Mouse (Mus musculus) heart, adult 9 months (tissue): ENCODE data around the gene Pfkp.

Source experiments
- DNase-seq, 2 experiments: peaks; one replicate each; pipeline ENCODE4 v3.0.0; 2022; ENCODE audit warnings: low spot score in 2 of 2

Gene Pfkp

GRCm38 (mm10) chr13:6613690-6614445, 34.7 kb downstream of the Pfkp start:
- DNase-seq: no peak

DNA sequence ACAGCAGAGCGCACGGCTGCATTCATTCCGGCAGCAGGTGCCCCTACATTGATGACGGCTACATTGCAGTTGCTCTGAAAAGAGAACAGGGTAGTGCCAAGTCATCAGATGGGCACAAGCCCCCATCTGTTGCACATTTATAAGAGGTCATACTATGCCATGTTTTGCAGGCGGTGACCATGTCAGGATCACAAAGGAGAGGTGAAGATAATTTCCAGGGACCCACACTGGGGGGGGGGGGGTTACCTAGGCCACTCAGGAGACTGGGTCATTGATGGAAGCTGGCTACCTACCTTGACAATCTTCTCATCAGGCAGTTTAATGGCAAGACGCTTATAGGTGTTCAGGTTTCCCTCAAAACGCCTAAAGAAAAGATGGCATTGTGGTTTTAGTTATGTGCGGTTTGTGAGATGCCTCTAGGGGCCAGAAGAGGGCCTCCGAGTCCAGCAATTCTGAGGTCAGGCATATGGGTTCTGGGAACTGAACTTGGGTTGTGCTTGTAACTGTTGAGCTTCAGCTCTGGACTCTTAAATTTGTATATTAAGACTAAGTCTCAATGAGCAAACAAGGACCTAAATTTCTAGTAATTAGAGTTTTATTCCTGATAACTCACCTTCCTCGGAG, 45.7 kb downstream of the Pfkp start:
- no peak for DNase-seq

- no peak for DNase-seq
Observed at GRCm38 (mm10) chr13:6601676-6602075, 46.9 kb downstream of the Pfkp start.

- DNase-seq: no peak
Observed at GRCm38 (mm10) chr13:6600626-6601025, 48.0 kb downstream of the Pfkp start.

DNA sequence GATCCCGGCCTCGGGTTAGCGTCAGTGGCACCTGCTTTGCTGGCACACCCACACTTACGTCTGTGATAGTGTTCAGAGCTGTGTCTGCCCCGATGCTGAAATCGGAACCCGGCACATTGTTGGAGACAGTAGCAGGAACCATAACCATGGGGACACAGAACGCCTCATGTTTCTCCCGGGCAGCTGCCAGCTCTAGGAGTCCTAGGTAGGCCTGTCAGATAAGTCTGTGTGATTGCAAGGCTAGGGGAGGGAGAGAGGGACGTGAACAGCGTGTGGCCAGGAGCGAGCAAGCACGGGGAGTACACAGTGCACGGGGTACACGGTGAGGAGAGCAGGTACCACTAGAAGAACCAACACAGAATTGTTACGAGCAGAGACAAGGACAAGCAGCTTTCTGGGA, 50.8 kb downstream of the Pfkp start:
- peak; percentile 8 to 18 for DNase-seq

- no peak for DNase-seq
Observed at GRCm38 (mm10) chr13:6595403-6595802, 53.2 kb downstream of the Pfkp start.

GRCm38 (mm10) chr13:6590846-6591245, 57.7 kb downstream of the Pfkp start:
- no peak for DNase-seq

- DNase-seq: no peak
Observed at GRCm38 (mm10) chr13:6586009-6586408, 62.6 kb downstream of the Pfkp start.

GRCm38 (mm10) chr13:6583499-6584125, 65.0 kb downstream of the Pfkp start:
- DNase-seq: no peak

DNA sequence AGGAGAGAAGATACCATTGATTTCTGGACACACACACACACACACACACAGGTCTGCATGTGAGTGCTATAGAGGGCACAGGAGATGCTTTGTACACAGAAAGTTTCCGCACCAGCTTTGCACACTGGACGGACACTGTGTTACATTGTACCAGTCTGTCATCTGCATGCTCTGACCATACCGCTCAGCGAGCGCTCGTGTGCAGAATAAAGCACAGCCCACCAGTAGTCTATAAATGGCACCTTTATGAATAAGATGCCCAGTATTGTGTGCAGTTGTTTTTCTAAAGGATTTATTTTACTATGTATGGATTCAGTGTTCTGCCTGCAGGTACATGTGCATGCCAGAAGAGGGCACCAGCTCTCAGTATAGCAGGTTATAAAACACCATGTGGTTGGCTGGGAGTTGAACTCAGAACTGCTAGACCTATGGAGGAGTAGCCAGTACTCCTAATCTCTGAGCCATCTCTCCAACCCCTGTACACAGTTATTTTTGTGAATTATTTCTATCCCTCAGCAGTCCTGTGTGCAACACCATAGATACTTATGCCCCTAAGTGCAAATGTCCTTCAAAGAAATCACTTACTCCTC, 72.6 kb downstream of the Pfkp start:
- DNase-seq: no peak

- DNase-seq: no peak
Observed at GRCm38 (mm10) chr13:6565571-6565970, 83.0 kb downstream of the Pfkp start.

- DNase-seq: no peak
Observed at GRCm38 (mm10) chr13:6562409-6562808, 86.2 kb downstream of the Pfkp start.

- no peak for DNase-seq
Observed at GRCm38 (mm10) chr13:6557771-6558170, 90.8 kb downstream of the Pfkp start.

GRCm38 (mm10) chr13:6555656-6556055, 92.9 kb downstream of the Pfkp start:
- DNase-seq: no peak

DNA sequence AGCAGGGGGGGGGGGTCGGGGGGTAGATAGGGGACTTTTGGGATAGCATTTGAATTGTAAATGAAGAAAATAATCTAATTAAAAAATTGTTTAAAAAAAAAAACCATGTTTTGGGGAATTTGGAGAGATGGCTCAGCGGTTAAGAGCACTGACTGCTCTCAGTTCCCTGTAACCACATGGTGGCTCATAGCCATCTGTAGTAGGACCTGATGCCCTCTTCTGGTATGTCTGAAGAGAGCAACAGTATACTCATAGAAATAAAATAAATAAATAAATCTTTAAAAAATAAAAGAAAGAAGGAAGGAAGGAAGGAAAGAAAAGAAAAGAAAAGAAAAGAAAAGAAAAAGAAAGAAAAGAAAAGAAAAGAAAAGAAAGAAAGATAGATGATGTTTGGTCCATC, 94.9 kb downstream of the Pfkp start:
- DNase-seq: no peak

- no peak for DNase-seq
Observed at GRCm38 (mm10) chr13:6535287-6535932, 113.2 kb downstream of the Pfkp start.

DNA sequence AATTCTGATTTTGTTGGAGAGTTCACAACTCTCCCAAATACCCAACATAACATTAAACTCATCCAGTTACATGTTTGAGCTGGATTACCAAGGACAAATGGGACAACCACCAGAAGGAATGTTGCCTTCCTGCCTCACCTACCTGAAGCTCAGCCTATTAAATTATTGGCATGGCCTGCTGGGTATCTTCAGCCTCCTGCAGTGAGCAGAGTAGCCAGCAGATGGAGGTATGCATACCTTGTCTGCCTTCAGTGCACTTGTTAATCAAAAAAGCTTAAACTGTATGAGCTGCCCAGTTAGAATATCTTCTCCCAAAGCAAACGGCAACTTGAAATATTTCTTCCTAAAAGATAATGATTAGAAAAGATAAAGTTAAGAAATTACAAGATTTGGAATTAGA, 115.9 kb downstream of the Pfkp start:
- DNase-seq: no peak
